Mouse (Mus musculus) heart, postnatal 0 days (tissue): Measurements from ENCODE around the gene Cacna1e. TPM values are rescaled to one million over a fixed set of nuclear protein-coding genes. Genes with fewer than 3 reads are reported as not detected.

Experiments used
- ATAC-seq: fragments of 200-750 bp; cut with Nextera tagmentation; 2 replicates; pipeline ENCODE4 v1.8.0; 2017; ENCODE audit warnings: low read depth, moderate number of reproducible peaks, moderate library complexity; ENCODE audit not compliant: insufficient read depth
- DNase-seq: peaks from one replicate; pipeline ENCODE4 v3.0.0-alpha.2; 2016; ENCODE audit warnings: low spot score
- H3K27ac ChIP-seq: fragments of 300-500 bp; sonication (generic); 2 replicates; pipeline ENCODE4 v1.5.1; 2014; ENCODE audit warnings: low read depth, mild to moderate bottlenecking
- H3K27me3 ChIP-seq: fragments of 300-500 bp; sonication (generic); 2 replicates; pipeline ENCODE4 v1.6.1; 2014; ENCODE audit warnings: low read length, mixed read lengths; ENCODE audit not compliant: control insufficient read depth, insufficient read depth
- H3K36me3 ChIP-seq: fragments of 300-500 bp; sonication (generic); replicated peaks from 2 replicates; pipeline ENCODE4 v1.6.1; 2014; ENCODE audit warnings: low read length, mixed read lengths; ENCODE audit not compliant: control insufficient read depth, insufficient read depth
- H3K4me1 ChIP-seq: fragments of 300-500 bp; sonication (generic); 2 replicates; pipeline ENCODE4 v1.6.1; 2014; ENCODE audit warnings: antibody characterized with exemption; ENCODE audit not compliant: control insufficient read depth, insufficient read depth
- H3K4me2 ChIP-seq: fragments of 300-500 bp; sonication (generic); 2 replicates; pipeline ENCODE4 v1.6.1; 2014; ENCODE audit warnings: low read depth, mild to moderate bottlenecking, low read length, moderate library complexity
- H3K4me3 ChIP-seq: fragments of 300-500 bp; sonication (generic); 2 replicates; pipeline ENCODE4 v1.5.1; 2014; ENCODE audit warnings: low read depth, low read length
- H3K9ac ChIP-seq: fragments of 300-500 bp; sonication (generic); replicated peaks from 2 replicates; pipeline ENCODE4 v1.6.1; 2014; ENCODE audit warnings: low read depth, low read length, mixed read lengths
- H3K9me3 ChIP-seq: fragments of 300-500 bp; sonication (generic); replicated peaks from 2 replicates; pipeline ENCODE4 v1.6.1; 2016; ENCODE audit warnings: low read length; ENCODE audit not compliant: control insufficient read depth
- CTCF ChIP-seq: IDR thresholded peaks from 2 replicates; pipeline ENCODE4 v1.5.1; 2016; ENCODE audit warnings: antibody characterized with exemption, control low read depth, low read depth
- EP300 ChIP-seq: IDR thresholded peaks from 2 replicates; pipeline ENCODE4 v1.6.1; 2016; ENCODE audit warnings: antibody characterized with exemption, low read depth
- WGBS: fragments of 180-500 bp; shearing (Covaris S2); extraction: QIAGEN DNeasy Blood & Tissue Kit; methylation state at CpG from one replicate; pipeline ENCODE4 v1.1.7; 2014; 5-methylcytosine and 5-hydroxymethylcytosine counted together
- polyA plus RNA-seq: library from polyadenylated mRNA; unstranded; fragments of >200 nt; fragmentation: Nextera tagmentation; extraction: Ambion mirVana; gene quantifications from 2 replicates; pipeline ENCODE4 v1.2.1, GENCODE M21; 2015
- total RNA-seq: library from RNA; depleted of rRNA; stranded (reverse); fragments of >200 nt; gene quantifications from 2 replicates; pipeline ENCODE4 v1.2.3, GENCODE M21; 2014; ENCODE audit warnings: low replicate concordance

Gene Cacna1e
- total and polyA plus RNA-seq, 2 experiments from 2014 or later, result 0.04 to 0.08 TPM

GRCm38 (mm10) chr1:154458601-154459000, 425.7 kb downstream of the Cacna1e start:
- Histone ChIP-seq H3K36me3 (no peaks in the 10 kb centered on the region), H3K4me3 (no peak overlapping the region), H3K9me3 (no peaks in the 10 kb centered on the region), H3K9ac (no peak overlapping the region), H3K4me1 (0 out of 2 replicates have a peak, but pooled peaks cover 3% of the 10 kb centered on the region), H3K27ac (no peak overlapping the region), H3K27me3 (no peaks in the 10 kb centered on the region), H3K4me2 (no peak overlapping the region)
- TF ChIP-seq EP300 (no peak), CTCF (no peak)
- ATAC-seq, result no peak
- 73% methylated on average over 2 of the region's 2 CpGs for WGBS
- no peak for DNase-seq

- no peak for TF ChIP-seq CTCF
- no peak for TF ChIP-seq EP300
- ATAC-seq, result no peak
- H3K9ac ChIP-seq, result no peak overlapping the region
- 72% methylated on average over 3 of the region's 3 CpGs for WGBS
- DNase-seq, result no peak
- no peak overlapping the region for H3K4me2 ChIP-seq
- H3K36me3 ChIP-seq, result no peaks in the 10 kb centered on the region
- H3K4me3 ChIP-seq, result no peak overlapping the region
- H3K9me3 ChIP-seq, result no peaks in the 10 kb centered on the region
- no peaks in the 10 kb centered on the region for H3K4me1 ChIP-seq
- no peak overlapping the region for H3K27ac ChIP-seq
- H3K27me3 ChIP-seq, result no peaks in the 10 kb centered on the region
Observed at GRCm38 (mm10) chr1:154450799-154451198, 433.5 kb downstream of the Cacna1e start.

GRCm38 (mm10) chr1:154446456-154446855, 437.8 kb downstream of the Cacna1e start:
- no peak for TF ChIP-seq EP300
- no peak for TF ChIP-seq CTCF

GRCm38 (mm10) chr1:154433520-154433919, 450.8 kb downstream of the Cacna1e start:
- 71% methylated on average over 1 of the region's 1 CpGs for WGBS
- Histone ChIP-seq H3K9ac (no peak overlapping the region), H3K27ac (no peak overlapping the region), H3K4me2 (no peak overlapping the region), H3K9me3 (no peaks in the 10 kb centered on the region), H3K4me1 (0 out of 2 replicates have a peak, but pooled peaks cover 4% of the 10 kb centered on the region), H3K27me3 (no peaks in the 10 kb centered on the region), H3K4me3 (no peak overlapping the region), H3K36me3 (no peaks in the 10 kb centered on the region)
- TF ChIP-seq EP300 (no peak), CTCF (no peak)
- ATAC-seq (no peak), DNase-seq (no peak)

More at GRCm38 (mm10) chr1:154446456-154446855, 437.8 kb downstream of the Cacna1e start:
- H3K4me3 ChIP-seq, result no peak overlapping the region
- no peak overlapping the region for H3K9ac ChIP-seq
- H3K4me1 ChIP-seq, result no peaks in the 10 kb centered on the region
- ATAC-seq (no peak), DNase-seq (no peak)
- H3K9me3 ChIP-seq, result no peaks in the 10 kb centered on the region
- no peaks in the 10 kb centered on the region for H3K36me3 ChIP-seq
- no peak overlapping the region for H3K4me2 ChIP-seq
- H3K27me3 ChIP-seq, result no peaks in the 10 kb centered on the region
- H3K27ac ChIP-seq, result no peak overlapping the region
- whole genome bisulfite sequencing, result 37% methylated on average over 3 of the region's 3 CpGs

GRCm38 (mm10) chr1:154433112-154433511, 451.2 kb downstream of the Cacna1e start:
- DNase-seq (no peak), ATAC-seq (no peak)
- no peak overlapping the region for H3K4me3 ChIP-seq
- no peaks in the 10 kb centered on the region for H3K9me3 ChIP-seq
- H3K4me1 ChIP-seq, result 0 out of 2 replicates have a peak, but pooled peaks cover 4% of the 10 kb centered on the region
- no peaks in the 10 kb centered on the region for H3K36me3 ChIP-seq
- H3K27me3 ChIP-seq, result no peaks in the 10 kb centered on the region
- no peak overlapping the region for H3K27ac ChIP-seq
- H3K4me2 ChIP-seq, result no peak overlapping the region
- no peak overlapping the region for H3K9ac ChIP-seq
- WGBS, result 48% methylated on average over 1 of the region's 1 CpGs
- TF ChIP-seq EP300 (no peak), CTCF (no peak)

- Histone ChIP-seq H3K4me3 (no peak overlapping the region), H3K27me3 (no peaks in the 10 kb centered on the region), H3K36me3 (no peaks in the 10 kb centered on the region), H3K4me1 (0 out of 2 replicates have a peak, but pooled peaks cover 3% of the 10 kb centered on the region), H3K9me3 (no peaks in the 10 kb centered on the region), H3K4me2 (no peak overlapping the region), H3K27ac (no peak overlapping the region), H3K9ac (no peak overlapping the region)
- no peak for TF ChIP-seq EP300
- no peak for TF ChIP-seq CTCF
- ATAC-seq (no peak), DNase-seq (no peak)
- 75% methylated on average over 7 of the region's 7 CpGs for WGBS
Observed at GRCm38 (mm10) chr1:154428276-154428675, 456.0 kb downstream of the Cacna1e start.
